Mouse (Mus musculus) cerebellum, postnatal 25 days (tissue): ENCODE data around the gene Cdyl.

Experiments
- DNase-seq, 2 experiments: peaks; one replicate each; pipeline ENCODE4 v3.0.0; 2021; ENCODE audit warnings: mixed read lengths in 2 of 2

Gene Cdyl

DNA sequence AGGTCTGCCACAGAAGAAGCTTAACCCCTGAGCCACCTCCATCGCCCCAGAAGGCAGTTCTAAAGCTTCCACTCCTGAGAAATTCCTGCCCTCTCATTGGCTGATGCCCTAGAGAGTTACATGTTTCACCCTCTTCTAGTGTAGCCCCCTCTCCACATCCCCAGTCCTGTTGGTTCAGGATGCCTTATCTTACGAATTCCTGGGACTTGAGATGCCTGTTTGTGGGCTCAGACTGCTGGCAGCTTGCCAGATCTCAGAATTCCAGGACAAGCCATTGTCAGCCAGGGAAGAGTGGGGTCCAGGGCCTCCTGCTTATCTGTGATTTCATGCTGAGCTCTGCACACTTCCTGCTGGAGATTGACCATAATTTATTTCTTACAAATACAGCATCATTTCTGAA lies 106.2 kb downstream of the Cdyl start:
- peak; percentile 34 to 51 for DNase-seq

DNA sequence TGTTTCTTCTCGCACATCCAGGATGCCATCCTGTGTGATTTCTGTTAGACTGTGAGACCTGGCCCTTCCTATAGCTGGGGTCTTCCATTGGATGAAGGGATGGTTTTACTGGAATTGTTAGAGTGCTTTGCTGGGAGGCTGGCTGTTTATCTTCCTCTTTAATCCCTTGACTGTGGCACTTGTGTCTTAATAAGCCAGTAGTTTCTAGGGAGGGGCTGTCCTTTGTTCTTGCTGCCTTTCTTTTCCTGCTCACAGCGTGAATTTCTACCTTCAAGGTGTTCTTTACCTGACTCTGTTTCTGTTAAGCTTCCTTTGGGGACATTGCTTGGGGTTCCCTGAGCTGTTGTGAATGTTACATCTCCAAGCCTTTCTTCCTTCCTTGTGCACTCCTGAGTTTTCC lies 110.0 kb downstream of the Cdyl start:
- DNase-seq: no peak

DNA sequence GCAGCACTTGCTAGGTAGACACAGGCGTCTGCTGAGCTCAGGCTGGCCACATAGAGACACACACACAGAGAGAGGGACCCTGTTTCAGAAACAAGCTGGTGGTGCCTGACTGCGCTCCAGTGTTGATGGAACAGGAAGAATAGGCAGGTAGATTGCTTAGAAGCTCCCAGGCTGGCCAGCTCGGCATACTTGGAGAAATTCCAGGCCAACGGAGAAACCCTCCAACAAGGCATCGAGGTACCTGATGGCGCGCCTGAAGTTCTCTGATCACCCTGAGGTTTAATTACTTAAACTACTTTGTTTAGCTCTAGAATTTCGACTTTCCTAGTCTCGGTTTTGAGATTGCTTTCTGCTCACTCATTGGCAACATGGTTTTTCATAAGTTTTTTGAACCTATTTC lies 110.8 kb downstream of the Cdyl start:
- DNase-seq: peak; percentile 63 to 72

GRCm38 (mm10) chr13:35771968-35772382 lies 112.3 kb downstream of the Cdyl start:
- peak; percentile 68 to 79 for DNase-seq

- DNase-seq: peak; percentile 53 to 71
Measured at GRCm38 (mm10) chr13:35773763-35774162, 114.1 kb downstream of the Cdyl start.

DNA sequence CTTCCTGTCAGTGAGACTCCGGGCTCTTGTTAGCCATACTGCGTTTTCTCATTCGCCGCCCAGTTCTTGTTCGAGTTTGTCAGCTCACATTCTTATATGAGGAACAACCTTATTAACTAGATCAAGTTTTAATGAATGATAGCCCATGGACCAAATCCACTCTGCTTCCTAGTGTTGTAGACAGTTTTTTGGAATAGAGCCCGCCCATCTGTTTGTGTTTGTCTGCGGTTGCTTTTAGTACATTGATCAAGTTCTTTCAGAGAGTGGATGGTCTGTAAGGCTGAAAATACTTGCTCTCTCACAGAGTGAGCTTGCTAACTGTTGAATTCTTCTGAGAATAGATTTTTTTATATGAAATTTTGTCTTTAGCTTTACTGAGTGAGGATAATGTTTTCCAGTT lies 116.5 kb downstream of the Cdyl start:
- peak in 1 of 2 experiments; percentile 45 for DNase-seq

DNA sequence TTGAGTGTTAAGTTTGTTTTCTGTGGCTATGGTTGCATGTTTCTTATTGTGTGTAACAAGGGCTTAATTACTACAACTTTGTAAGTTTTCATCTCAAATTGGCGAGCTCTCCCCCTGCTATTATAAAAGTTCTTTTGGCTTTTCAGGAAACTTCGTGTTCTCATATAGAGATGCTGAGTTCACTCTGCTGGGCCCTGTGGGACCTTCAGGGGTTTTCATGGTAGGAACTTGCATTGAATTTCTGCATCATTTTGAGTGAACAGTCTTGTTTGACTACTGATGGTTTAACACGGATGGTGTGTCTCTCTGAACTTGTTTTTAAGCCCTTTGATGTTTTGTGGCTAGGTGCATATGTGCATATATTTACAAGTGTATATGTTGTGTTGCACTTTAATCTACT lies 121.1 kb downstream of the Cdyl start:
- DNase-seq: no peak

DNA sequence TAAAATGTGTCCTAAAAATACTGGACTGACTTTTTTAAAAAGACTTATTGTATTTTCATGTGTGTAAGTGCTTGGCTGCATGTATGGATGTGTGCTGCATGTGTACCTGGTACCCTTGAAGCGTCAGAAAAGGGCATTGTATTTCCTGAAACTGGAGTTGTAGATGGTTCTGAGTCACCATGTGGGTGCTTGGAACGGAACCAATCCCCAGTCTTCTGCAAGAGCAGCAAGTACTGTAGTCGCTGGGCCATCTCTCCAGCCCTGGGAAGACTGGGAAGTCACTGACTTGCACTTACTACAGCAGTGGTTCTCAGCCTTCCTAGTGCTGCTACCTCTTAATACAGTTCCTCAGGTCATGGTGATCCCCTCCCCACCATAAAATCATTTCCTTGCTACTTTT lies 122.1 kb downstream of the Cdyl start:
- peak in 1 of 2 experiments; percentile 46 for DNase-seq

DNA sequence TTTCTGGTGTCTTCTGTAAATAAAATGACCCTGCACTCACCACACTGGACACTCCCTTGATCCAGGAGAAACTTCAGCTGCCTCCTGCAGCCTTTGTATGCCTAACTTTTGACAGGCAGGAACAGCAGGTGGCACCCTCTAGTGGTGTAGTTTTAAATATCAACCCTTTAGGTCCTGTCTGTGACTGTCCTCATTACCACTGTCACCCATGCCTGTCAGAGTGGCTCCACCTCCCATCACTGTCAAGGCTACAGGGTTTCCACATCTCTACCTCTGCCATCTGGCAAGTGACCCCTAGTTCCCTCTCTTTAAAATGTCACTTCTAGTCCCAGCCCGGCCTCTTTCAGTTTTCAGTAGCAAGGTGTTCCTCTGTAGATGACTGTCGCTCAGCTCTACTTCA lies 123.3 kb downstream of the Cdyl start:
- DNase-seq: peak; percentile 41 to 62

- DNase-seq: no peak
Measured at GRCm38 (mm10) chr13:35783576-35783975, 123.9 kb downstream of the Cdyl start.

- DNase-seq: no peak
Measured at GRCm38 (mm10) chr13:35784281-35784680, 124.6 kb downstream of the Cdyl start.

DNA sequence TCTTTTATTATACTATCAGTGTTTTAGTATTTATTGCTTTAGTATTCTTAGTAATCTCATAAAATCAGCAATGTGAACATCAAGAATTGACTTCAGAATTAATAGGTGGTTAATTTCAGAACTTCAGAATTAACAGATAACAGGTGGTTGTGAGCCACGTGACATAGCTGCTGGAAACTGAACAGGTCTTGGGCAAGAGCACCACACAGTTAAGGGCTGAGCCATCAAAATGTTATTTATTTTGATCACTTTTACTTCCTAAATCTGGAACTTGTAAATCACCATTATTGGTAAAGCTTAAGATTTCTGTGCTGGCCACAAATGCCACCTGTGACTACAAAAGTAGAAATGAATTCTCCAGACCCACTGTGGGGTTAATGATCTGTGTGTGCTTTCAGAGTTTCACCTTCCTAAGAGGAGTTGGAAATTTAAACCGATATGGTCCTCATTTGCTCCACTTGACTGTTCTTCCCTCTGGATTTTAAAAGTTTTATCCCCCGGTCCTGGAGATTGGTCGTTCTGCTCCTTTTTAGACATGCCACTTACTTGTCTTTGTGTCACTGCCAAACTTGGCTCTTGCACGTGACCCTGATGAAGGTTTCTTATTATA lies 125.8 kb downstream of the Cdyl start:
- DNase-seq: no peak

GRCm38 (mm10) chr13:35786726-35787399 lies 127.2 kb downstream of the Cdyl start:
- no peak for DNase-seq

GRCm38 (mm10) chr13:35789577-35789976 lies 129.9 kb downstream of the Cdyl start:
- DNase-seq: no peak

GRCm38 (mm10) chr13:35790431-35790830 lies 130.8 kb downstream of the Cdyl start:
- no peak for DNase-seq

DNA sequence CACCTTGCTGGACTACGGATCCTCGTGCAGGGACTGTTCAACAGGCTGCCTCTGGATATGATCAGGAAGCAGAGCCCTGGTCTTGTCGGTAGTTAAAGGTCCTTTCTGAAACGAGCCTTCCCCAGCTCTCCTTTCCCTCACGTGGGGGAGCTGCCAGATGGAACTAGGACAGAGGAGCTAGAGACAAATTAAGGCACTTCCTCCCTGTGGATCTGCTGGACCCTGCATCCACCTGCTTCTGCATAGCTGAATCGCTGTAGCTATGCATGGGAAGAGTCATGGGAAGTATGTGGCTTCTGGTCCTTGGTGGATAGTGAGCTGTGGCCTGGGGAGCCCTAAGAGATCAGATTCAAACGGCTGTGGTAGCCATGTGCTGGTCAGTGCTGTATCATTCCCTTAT lies 134.7 kb downstream of the Cdyl start:
- DNase-seq: peak in 1 of 2 experiments; percentile 25

GRCm38 (mm10) chr13:35794774-35795173 lies 135.1 kb downstream of the Cdyl start:
- no peak for DNase-seq

DNA sequence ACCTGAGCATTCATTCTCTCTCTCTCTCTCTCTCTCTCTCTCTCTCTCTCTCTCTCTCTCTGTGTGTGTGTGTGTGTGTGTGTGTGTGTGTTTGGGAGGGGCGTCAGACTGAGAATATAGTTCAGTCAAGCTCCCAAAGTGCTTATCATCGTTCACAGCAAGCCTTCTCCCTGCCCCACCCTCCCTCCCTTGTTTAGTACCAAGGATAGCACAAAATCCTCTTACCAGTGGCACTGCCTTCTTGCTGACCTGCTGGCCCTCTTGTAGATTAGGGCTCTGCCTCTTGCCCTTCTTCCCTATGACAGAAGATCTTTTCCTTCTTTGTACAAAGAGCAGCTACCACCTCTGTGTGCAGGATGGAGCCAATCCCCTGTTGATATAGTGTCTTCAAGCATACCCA lies 136.3 kb downstream of the Cdyl start:
- DNase-seq: no peak

- DNase-seq: no peak
Measured at GRCm38 (mm10) chr13:35796352-35796751, 136.7 kb downstream of the Cdyl start.

GRCm38 (mm10) chr13:35797811-35798522 lies 138.3 kb downstream of the Cdyl start:
- DNase-seq: no peak

GRCm38 (mm10) chr13:35798645-35799044 lies 139.0 kb downstream of the Cdyl start:
- peak; percentile 69 to 82 for DNase-seq

- DNase-seq: no peak
Measured at GRCm38 (mm10) chr13:35800270-35800669, 140.6 kb downstream of the Cdyl start.

- no peak for DNase-seq
Measured at GRCm38 (mm10) chr13:35805727-35806126, 146.1 kb downstream of the Cdyl start.

GRCm38 (mm10) chr13:35806165-35806564 lies 146.5 kb downstream of the Cdyl start:
- no peak for DNase-seq
